Mouse (Mus musculus): Measurements from ENCODE around the gene Rapgefl1.

GRCm38 (mm10) chr11:98787229-98787628 lies 49.4 kb upstream of the Rapgefl1 start:
- TF ChIP-seq POLR2A (IDR thresholded peaks at IDR 0.05; ENCODE audit: control insufficient read depth, low read depth, low read length): no peak
- no peak for TF ChIP-seq CTCF (IDR thresholded peaks at IDR 0.05; ENCODE audit: control insufficient read depth, insufficient read depth, insufficient replicate concordance, low read depth, low read length)
